Mouse (Mus musculus): Measurements from ENCODE around the gene Elmo3. TPM values are rescaled to one million over a fixed set of nuclear protein-coding genes. Genes with fewer than 3 reads are reported as not detected.

Elmo3 gene
- polyA plus RNA-seq, 1 experiment = 1.5 TPM

DNA sequence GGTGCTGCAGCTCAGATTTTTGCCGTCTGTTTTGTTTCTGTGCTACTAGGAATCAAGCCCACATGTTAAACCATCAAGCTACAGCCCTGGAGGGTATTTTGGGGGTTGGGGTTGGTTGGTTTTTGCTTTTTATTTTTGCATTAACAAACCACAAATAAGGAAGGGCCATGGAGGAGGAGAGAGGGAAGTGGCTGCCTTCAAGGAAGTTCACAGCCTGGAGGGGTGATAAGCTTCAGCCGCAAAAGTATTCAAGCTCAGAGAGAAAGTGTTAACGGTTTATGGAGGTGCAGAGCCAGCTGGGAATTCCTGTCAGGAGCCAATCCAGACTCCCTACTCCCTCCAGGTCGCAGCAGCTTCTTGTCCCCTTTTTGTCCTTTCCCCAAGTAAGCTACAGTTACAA, 33.6 kb downstream of the Elmo3 start:
- peak overlapping the region; percentile 35; the same call in 1 of the 2 replicates for H3K4me3 ChIP-seq (ENCODE audit: insufficient read depth, low read length)
- TF ChIP-seq CTCF (IDR thresholded peaks at IDR 0.05; ENCODE audit: low read depth, low read length) (no peak), POLR2A (IDR thresholded peaks at IDR 0.05; ENCODE audit: borderline replicate concordance, low read depth, low read length) (no peak)
- H3K27ac ChIP-seq (ENCODE audit: insufficient read depth, low read depth, low read length) = peak overlapping the region; percentile 78
- H3K4me1 ChIP-seq (ENCODE audit: control insufficient read depth, insufficient read depth, low read length) = peaks cover 37% of the 10 kb centered on the region

DNA sequence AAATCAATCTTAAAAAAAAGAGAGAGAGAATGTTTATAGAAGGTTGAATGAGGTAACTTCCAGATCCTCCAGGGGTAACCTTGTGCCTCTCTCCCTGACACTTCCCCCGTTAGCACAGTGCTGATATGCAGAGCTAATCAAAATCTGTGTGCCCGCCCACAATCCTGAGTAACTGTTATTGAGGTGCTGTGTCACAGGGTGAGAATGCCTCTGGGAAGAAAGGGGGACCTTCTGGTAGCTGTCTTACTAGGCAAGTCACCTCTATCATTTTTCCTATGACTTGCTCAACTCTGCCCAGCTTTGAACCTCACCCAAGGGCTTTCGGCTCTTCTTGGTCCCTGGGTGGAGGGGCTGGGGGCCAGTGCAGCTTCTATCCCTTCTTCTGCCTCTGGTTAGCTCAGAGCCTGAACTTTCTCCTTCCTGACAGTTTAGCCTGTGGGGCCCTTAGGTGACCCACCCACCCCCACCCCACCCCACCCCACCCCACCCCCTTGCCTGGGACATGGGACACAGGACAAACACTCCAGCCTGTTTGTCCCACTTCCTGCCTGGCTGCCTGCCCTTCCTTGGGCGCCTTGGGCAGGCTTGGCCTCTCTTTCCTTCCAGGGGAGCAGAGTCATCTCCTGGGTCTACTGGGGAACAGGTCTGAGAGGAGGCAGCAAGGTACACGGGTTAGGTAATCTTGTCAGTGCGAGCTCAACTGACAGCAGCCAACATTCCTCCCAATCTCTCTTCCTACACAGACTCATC, 34.7 kb downstream of the Elmo3 start:
- H3K4me1 ChIP-seq (ENCODE audit: control insufficient read depth, insufficient read depth, low read length) = peaks cover 46% of the 10 kb centered on the region
- no peak for TF ChIP-seq CTCF (IDR thresholded peaks at IDR 0.05; ENCODE audit: low read depth, low read length)
- H3K4me3 ChIP-seq (ENCODE audit: insufficient read depth, low read length) = no peak overlapping the region
- peak overlapping the region; percentile 78 for H3K27ac ChIP-seq (ENCODE audit: insufficient read depth, low read depth, low read length)

DNA sequence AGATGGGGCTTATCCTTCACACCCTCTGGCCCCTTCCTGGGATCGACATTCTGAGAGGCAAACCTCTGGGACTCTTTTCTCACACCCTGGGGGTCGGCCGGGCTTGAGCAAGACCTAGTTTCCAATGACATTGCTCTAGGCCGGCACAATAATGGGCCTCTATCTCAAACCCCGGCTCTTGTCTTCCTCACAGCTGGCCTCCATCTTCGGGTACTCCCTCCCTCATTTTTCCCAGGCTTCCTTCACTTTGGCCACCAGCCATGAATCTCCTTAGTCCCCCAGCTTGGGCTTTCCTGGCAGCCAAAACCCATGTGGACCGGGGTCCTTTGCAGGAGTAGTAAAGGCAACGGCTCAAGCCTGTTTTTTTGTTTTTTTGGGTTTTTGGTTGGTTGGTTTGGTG, 36.0 kb downstream of the Elmo3 start:
- no peak overlapping the region for H3K27ac ChIP-seq (ENCODE audit: insufficient read depth, low read depth, low read length)
- no peak overlapping the region for H3K4me3 ChIP-seq (ENCODE audit: insufficient read depth, low read length)
- H3K4me1 ChIP-seq (ENCODE audit: control insufficient read depth, insufficient read depth, low read length) = peaks cover 56% of the 10 kb centered on the region

DNA sequence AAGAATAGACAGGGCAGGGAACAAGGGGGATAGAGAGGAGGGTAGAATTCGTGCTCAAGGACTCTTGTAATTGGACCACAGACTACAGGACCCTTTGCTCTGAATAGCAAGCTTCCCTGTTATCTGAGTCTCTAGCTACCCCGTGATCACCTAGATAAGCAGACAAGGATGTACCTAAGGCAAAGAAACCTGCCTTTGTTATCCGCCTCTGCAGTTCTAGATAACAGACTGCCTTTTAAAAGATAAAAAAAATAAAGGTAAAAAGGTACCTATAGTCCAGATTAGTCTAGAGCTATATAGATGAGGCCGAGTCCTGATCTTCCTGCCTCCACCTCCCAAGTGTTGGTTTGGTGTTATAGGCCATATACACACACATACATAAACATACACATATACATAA, 37.4 kb downstream of the Elmo3 start:
- TF ChIP-seq POLR2A (IDR thresholded peaks at IDR 0.05; ENCODE audit: borderline replicate concordance, low read depth, low read length) (no peak), CTCF (IDR thresholded peaks at IDR 0.05; ENCODE audit: low read depth, low read length) (no peak)
- Histone ChIP-seq H3K4me1 (ENCODE audit: control insufficient read depth, insufficient read depth, low read length) (peaks cover 57% of the 10 kb centered on the region), H3K4me3 (ENCODE audit: insufficient read depth, low read length) (no peak overlapping the region), H3K27ac (ENCODE audit: insufficient read depth, low read depth, low read length) (no peak overlapping the region)

More for the DNA sequence above, 36.0 kb downstream of the Elmo3 start:
- TF ChIP-seq CTCF (IDR thresholded peaks at IDR 0.05; ENCODE audit: low read depth, low read length) (no peak), POLR2A (IDR thresholded peaks at IDR 0.05; ENCODE audit: borderline replicate concordance, low read depth, low read length) (no peak)

DNA sequence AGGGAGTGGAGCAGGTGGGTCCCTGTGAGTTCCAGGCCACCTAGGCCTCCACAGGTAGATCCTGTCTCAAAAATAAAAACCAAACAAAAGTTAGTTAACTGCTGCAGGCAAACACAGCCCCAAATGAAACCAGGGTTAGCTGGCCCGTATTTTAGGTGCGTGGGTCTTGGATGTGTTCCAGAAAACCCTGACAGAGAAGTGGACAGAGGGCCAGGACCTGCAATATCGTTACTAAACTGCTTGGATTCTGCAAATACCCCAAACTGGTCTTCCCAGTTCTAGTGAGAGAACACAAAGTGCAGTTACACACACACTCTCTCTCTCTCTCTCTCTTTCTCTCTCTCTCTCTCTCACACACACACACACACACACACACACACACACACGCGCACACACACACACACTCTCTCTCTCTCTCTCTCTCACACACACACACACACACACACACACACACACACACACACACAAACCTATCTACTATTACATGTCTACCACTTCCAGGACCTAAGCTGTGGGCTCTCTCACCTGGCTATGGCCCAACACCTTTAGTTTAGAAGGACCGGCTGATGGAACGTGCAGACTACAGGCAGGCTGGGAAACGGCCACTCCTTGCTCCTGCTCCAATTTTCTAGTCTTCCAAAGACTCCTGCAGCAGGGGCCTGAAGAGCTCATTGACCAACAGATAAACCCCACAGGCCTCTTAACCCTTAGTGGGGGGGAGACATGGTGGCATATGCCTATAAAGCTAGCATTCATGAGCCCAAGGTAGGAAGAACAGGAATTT, 38.6 kb downstream of the Elmo3 start:
- Histone ChIP-seq H3K4me1 (ENCODE audit: control insufficient read depth, insufficient read depth, low read length) (peaks cover 47% of the 10 kb centered on the region), H3K4me3 (ENCODE audit: insufficient read depth, low read length) (no peak overlapping the region), H3K27ac (ENCODE audit: insufficient read depth, low read depth, low read length) (no peak overlapping the region)
- TF ChIP-seq POLR2A (IDR thresholded peaks at IDR 0.05; ENCODE audit: borderline replicate concordance, low read depth, low read length) (no peak), CTCF (IDR thresholded peaks at IDR 0.05; ENCODE audit: low read depth, low read length) (no peak)

DNA sequence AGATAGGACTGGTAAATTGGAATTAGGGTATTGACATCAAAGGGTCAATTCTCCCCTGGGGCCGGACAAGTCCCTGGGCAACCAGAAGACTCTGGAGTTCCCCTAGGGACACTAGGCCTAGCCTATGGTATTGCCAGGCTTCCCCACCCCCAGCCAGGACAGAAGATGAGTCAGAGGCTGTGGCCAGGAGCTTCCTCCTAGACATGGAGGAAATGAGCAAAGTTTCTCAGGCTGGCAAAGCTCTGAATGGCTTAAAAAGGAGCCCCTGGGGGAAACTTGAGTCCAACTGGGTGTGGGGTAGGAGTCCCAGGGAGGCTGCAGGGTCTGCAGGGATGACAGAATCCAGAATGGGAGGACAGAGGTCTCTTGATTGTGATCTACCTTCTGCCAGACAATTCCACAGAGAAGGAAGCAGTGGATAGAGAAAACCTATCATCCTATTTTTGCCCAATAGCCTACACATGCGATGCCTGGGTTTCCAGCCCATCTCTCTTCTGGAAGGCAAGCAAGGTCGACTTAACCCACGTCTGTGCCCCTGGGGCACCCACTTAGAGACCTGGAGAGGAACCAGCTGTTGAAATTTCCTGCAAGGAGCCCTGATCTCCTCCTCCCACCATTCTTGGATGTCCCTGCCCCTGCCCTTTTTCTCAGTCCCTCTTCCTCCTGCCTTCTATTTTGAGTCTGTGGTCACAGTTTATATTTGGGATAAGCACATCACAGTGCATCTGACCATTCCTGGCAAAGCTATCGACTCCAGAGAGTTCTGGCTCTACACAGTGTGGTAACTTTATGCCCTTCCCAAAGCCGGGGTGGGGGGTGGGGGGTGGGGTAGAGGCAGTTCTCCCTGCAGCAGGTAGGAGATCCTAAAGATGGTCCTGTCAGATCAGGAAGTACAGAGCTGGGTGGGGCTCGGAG, 39.9 kb downstream of the Elmo3 start:
- TF ChIP-seq POLR2A (IDR thresholded peaks at IDR 0.05; ENCODE audit: borderline replicate concordance, low read depth, low read length) = no peak
- no peak for TF ChIP-seq CTCF (IDR thresholded peaks at IDR 0.05; ENCODE audit: low read depth, low read length)

DNA sequence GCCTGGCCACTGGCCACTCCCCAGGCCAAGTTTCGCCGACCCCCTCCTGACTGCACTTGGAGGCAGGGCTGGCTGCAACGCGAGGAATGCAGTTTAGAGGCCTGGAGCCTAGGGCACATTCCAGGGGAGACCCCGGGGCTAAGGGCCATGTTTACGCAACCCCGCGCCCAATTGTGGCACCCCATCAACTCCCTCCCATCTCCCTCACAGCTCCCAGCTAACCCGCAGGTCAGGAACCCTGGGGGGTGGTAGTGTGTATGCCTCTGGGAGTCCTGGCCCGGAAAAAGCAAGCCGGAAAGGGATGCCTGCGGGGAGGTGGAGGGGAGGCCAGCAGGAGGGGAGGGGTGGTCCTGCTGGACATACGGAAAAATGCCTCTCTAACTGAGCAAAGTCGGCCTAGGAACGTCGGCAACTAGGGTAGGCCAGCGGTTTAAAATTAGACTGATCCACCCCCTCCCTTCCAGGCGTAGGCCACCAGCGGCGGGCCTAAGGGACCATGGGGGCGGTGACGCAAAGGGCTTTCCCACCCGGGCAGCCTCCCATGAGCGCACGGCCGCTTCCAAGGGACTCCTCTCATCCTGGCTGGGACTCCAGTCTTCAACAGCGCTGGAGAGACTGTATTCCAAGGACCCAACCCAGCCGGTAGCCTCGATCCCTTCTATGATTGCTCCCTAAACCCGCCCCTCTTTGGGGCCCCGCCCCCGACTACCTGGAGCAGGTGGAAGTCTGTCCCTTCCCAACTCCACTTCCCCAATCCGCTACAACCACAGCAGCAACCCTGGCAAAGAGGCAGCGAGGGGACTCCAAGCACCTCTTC, 41.4 kb downstream of the Elmo3 start:
- Histone ChIP-seq H3K4me3 (ENCODE audit: insufficient read depth, low read length) (peak overlapping the region; percentile 92), H3K4me1 (ENCODE audit: control insufficient read depth, insufficient read depth, low read length) (peaks cover 28% of the 10 kb centered on the region), H3K27ac (ENCODE audit: insufficient read depth, low read depth, low read length) (peak overlapping the region; percentile 44; the same call in 1 of the 2 replicates)
- no peak; the same call in 1 of the 2 replicates for TF ChIP-seq CTCF (IDR thresholded peaks at IDR 0.05; ENCODE audit: low read depth, low read length)
- TF ChIP-seq POLR2A (IDR thresholded peaks at IDR 0.05; ENCODE audit: borderline replicate concordance, low read depth, low read length) = 0 out of 2 replicates have a peak, but pooled peaks have one; percentile 29

More for the DNA sequence above, 39.9 kb downstream of the Elmo3 start:
- peak overlapping the region; percentile 13 for H3K4me3 ChIP-seq (ENCODE audit: insufficient read depth, low read length)
- H3K4me1 ChIP-seq (ENCODE audit: control insufficient read depth, insufficient read depth, low read length) = peaks cover 36% of the 10 kb centered on the region
- peak overlapping the region; percentile 67 for H3K27ac ChIP-seq (ENCODE audit: insufficient read depth, low read depth, low read length)

DNA sequence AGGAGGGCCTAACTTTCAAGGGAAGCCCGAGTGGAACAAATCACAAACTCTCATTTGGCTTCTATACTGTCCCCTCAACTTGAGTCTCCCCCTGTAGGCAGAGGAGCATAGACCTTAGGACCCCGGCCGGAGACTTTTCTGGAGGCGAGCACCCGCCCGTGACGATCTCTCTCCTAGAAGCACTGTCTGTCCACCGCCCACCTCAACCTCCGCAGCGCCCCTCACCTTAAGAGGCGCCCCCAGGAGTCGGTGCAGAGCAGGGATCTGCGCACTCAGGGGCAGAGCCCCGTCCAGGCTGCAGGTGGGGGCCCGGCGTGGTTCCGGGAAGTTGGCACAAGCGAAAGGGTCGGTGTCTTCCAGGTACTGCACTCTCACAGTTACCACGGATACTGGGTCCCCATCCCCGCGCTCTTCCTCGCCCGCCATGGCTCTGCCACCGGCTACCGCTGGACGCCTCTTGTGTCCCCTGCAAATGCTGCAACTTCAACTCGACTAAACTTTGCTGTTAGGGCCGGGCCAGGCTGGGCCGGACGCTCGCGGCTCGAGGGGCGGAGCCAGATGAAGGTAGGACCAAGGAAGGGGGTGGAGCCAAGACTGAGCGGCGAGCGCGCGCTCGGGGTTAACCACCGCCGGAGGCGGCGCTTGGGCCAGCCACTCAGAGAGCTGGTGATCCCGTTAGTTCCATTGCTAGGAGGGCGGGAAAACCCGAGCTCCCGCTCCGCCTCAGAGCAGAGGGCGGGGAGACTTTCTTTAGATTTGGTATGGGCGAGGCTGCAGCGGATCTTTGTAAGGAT, 42.2 kb downstream of the Elmo3 start, which contains the start of gene Fhod1:
Gene Fhod1, minus strand, starts transcription at position 526 of the 794 bp plus-strand sequence.
- peak within 1 kb of the TSS; percentile 92 for H3K4me3 ChIP-seq (ENCODE audit: insufficient read depth, low read length)
- TF ChIP-seq POLR2A (IDR thresholded peaks at IDR 0.05; ENCODE audit: borderline replicate concordance, low read depth, low read length) (no peak), CTCF (IDR thresholded peaks at IDR 0.05; ENCODE audit: low read depth, low read length) (0 out of 2 replicates have a peak, but pooled peaks have one; percentile 32)
- peaks cover 28% of the 10 kb centered on the region for H3K4me1 ChIP-seq (ENCODE audit: control insufficient read depth, insufficient read depth, low read length)
- peak within 1 kb of the TSS; percentile 44 for H3K27ac ChIP-seq (ENCODE audit: insufficient read depth, low read depth, low read length)

All from bone marrow macrophage, adult 2 months (primary cell).